Mouse (Mus musculus) cortical plate, adult 2 months (tissue): ENCODE measurements around the gene Spam1.

ENCODE experiments used
- CTCF ChIP-seq: fragments of 200-500 bp; IDR thresholded peaks from 2 replicates; pipeline ENCODE4 v1.5.1; 2011; ENCODE audit warnings: mild to moderate bottlenecking, control low read depth, low read length; ENCODE audit not compliant: insufficient read depth; ENCODE audit errors: extremely low read depth
- POLR2A ChIP-seq: fragments of 200-500 bp; IDR thresholded peaks from 2 replicates; pipeline ENCODE4 v1.6.1; 2011; ENCODE audit warnings: mild to moderate bottlenecking, low read length, control low read depth; ENCODE audit not compliant: insufficient read depth; ENCODE audit errors: extremely low read depth

DNA sequence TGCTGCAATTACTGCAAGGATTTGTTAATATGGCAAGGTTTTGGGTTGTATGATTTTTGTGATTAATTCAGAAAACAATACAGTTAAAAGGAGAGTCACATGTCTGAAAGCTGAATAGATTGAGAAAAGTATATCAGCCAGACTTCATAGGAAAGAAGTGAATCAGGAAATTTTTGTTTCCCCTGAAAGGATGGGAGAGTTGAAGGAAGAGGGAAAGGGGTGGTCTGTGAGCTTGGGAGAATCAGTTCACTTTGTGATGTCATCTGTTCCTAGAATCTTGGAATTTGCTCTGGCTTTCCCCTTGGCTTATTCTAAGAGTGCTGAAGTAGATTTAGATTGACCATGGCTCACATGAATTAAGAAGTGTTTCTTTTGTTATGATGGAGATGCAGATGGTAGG lies at the start of gene Spam1:
- TF ChIP-seq POLR2A, result no peak
- TF ChIP-seq CTCF, result no peak
